Mouse (Mus musculus) common myeloid progenitor, adult 5-6 weeks (primary cell): Measurements from ENCODE around the gene Aldoc. TPM values are rescaled to one million over a fixed set of nuclear protein-coding genes. Genes with fewer than 3 reads are reported as not detected.

ENCODE experiments used
- ATAC-seq: replicated peaks from 2 replicates; pipeline ENCODE4 v1.8.0; 2016; ENCODE audit warnings: low read depth, mild to moderate bottlenecking, moderate TSS enrichment, inconsistent platforms; ENCODE audit not compliant: poor library complexity, severe bottlenecking
- total RNA-seq: library from RNA; stranded (forward); fragments of 200-1000, 187-1606 nt; gene quantifications from 2 replicates; pipeline ENCODE4 v1.2.3, GENCODE M21; 2017

The Aldoc gene
- total RNA-seq, 1 experiment from 2014 or later, result 1.4 TPM

GRCm38 (mm10) chr11:78327634-78328511 is 5.1 kb downstream of the Aldoc start, which contains the start of gene Pigs:
TSS of gene Pigs (plus strand) at chr11:78328415.
- peak; percentile 98 for ATAC-seq

DNA sequence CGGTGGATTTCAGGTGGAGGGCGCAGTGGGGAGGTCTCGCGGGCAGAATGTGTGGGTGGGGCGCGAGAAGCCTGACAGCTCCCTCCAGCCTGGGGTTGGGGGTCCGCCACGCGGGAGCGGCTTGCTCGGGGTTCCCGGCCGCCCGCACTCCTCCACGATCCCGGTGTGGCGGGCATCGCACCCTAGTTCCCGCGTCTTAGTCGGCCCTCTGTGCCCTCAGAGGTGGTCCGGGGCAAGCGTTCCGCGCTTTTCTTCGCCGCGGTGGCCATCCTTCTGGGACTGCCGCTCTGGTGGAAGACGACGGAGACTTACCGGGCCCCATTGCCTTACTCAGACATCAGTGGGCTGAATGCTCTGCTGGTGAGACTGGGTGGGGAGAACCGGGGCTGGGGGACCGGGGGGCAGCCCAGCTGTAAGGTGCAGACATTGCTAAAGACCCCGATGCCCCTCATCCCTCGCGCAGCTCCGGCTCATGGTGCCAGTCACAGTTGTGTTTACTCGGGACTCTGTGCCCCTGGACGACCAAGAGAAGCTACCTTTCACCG is 5.8 kb downstream of the Aldoc start:
- ATAC-seq, result no peak; the same call in 1 of the 2 replicates

DNA sequence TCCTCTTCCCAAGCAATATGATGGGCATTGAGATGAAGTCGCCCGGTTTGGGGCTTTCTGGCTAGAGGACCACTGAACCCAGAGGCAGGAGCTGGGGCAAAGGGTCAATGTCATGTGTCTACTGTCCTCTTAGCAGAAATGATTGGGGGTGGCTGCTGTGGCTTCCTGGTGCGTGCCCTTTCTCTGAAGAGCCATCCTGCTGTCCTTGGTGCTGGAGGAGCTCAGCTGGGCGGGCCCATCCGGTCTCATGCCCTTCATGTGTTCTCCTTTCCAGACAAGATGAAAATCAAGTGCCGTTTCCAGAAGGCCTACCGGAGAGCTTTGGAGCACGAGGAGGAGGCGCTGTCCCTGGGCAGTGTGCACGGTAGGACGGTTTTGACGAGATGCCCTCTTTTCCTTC is 9.9 kb downstream of the Aldoc start:
- ATAC-seq, result no peak

DNA sequence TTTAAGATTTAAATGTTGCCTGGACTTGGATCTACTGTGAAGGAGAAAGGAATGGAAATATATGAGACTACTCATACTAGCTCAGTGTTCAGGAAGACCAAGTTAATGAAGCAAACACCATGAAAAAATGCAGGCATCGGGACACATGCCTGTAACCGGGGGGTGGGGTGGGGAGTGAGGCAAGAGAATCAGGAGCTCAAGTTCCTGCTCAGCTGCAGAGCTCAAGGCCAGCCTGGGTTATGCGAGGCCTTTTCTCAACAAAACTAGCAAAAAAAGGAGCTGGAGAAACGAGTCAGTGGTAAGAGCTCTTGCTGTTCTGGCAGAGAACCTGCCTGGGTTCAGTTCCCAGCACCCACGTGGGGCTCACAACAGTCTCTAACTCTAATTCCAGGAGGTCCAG is 11.2 kb downstream of the Aldoc start:
- no peak for ATAC-seq

- no peak for ATAC-seq
These were observed 14.3 kb downstream of the Aldoc start for GRCm38 (mm10) chr11:78337040-78337439.

DNA sequence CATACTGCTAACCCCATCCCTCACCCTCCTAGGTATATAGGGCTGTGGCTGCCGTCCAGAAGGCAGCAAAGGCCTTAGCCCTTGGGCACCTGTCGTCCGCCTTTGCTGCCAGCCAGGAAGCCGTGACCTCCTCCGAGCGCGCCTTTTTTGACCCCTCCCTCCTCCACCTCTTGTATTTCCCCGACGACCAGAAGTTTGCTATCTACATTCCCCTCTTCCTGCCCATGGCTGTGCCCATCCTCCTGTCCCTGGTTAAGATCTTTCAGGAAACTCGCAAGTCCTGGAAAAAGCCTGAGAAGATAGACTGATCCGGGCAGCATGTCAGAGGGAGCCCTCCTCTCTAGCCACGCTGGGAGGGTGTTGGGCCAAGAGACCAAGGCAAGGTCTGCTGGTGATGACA is 18.9 kb downstream of the Aldoc start:
- ATAC-seq, result no peak

GRCm38 (mm10) chr11:78343381-78344327 is 20.9 kb downstream of the Aldoc start, which contains the start of gene Unc119:
TSS of gene Unc119 (plus strand) at chr11:78343482.
- ATAC-seq, result peak; percentile 25

GRCm38 (mm10) chr11:78344328-78344889 is 21.6 kb downstream of the Aldoc start:
- no peak for ATAC-seq

- ATAC-seq, result peak; percentile 2; the same call in 1 of the 2 replicates
These were observed 22.3 kb downstream of the Aldoc start for GRCm38 (mm10) chr11:78344890-78345715.

- peak; percentile 64 for ATAC-seq
These were observed 23.0 kb downstream of the Aldoc start for GRCm38 (mm10) chr11:78345801-78346200.

GRCm38 (mm10) chr11:78346326-78347069 is 23.7 kb downstream of the Aldoc start:
- ATAC-seq, result no peak

- ATAC-seq, result 0 out of 2 replicates have a peak, but pooled peaks have one; percentile 5
These were observed 24.4 kb downstream of the Aldoc start for GRCm38 (mm10) chr11:78347070-78347754.

DNA sequence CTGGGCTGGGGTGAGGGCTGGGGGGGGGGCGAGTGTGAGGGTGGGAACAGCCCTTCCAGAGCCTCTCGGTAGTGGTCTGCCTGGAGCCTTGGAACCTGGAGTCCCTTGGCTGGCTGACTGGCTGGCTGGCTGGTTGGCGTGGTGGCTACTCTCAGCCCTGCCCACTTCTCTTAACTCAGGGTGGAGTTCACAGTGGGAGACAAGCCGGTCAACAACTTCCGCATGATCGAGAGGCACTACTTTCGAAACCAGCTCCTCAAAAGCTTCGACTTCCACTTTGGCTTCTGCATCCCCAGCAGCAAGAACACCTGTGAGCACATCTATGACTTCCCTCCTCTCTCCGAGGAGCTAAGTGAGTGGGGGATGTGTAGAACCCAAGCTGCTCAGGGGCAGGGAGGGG is 25.1 kb downstream of the Aldoc start:
- ATAC-seq, result no peak

DNA sequence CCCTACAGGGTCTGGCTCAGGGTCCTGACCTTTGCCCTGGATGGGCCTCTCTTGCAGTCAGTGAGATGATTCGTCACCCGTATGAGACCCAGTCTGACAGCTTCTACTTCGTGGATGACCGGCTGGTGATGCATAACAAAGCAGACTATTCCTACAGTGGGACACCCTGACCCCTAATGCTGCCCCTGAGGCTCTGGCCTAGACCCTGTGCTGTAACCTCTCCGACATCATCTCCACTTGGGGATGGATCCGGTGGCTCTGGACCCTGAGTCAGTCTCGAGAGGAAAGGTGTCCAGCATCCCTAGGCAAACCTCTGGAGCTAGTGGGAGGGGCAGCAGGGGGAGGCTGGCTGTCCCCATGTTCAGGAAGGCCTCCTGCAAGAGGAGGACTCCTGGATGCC is 25.7 kb downstream of the Aldoc start:
- no peak for ATAC-seq

GRCm38 (mm10) chr11:78349441-78350358 is 26.9 kb downstream of the Aldoc start:
- ATAC-seq, result no peak

- ATAC-seq, result peak; percentile 77
These were observed 30.3 kb downstream of the Aldoc start for GRCm38 (mm10) chr11:78353081-78353480.

DNA sequence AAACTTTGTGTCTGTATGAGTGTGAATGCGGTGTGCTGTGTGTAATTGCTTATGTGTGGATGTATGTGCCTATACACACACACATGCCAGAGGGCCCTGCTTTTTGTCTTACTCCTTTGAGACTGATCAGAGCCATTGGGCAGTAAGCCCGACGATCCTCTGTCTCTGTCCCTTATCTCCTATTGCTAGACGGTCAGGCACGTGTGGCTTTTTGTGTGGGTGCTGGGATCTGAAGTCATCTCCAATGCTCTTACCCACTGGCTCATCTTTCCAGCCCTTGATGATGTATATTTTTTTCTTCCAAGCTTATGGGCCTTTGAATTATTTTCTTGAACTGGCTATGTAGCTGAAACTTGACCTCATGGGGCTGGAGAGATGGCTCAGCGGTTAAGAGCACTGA is 32.1 kb downstream of the Aldoc start:
- no peak for ATAC-seq
